Mouse (Mus musculus) G1E (cell line): ENCODE measurements at regions not wholly inside any gene's neighbourhood (a gene's known extent, or its start where the extent isn't known, plus 50 kb on each side); places are given as distances from the start of the nearest gene placed in this dataset.

Source experiments
- ATAC-seq: 2 replicates; pipeline ENCODE4 v1.8.0; 2016; ENCODE audit warnings: mild to moderate bottlenecking; ENCODE audit not compliant: insufficient number of reproducible peaks, poor library complexity, low FRiP score, severe bottlenecking; ENCODE audit errors: extremely low read depth
- DNase-seq: peaks from one replicate; pipeline ENCODE4 v3.0.0; 2012; ENCODE audit warnings: low spot score
- H3K27me3 ChIP-seq: 2 replicates; pipeline ENCODE4 v1.6.1; 2012; ENCODE audit warnings: mild to moderate bottlenecking, low read length, inconsistent platforms; ENCODE audit not compliant: insufficient read depth
- H3K36me3 ChIP-seq: replicated peaks from 2 replicates; pipeline ENCODE3; 2012; ENCODE audit warnings: mild to moderate bottlenecking, inconsistent platforms
- H3K4me1 ChIP-seq: 2 replicates; pipeline ENCODE4 v1.6.1; 2012; ENCODE audit warnings: low read depth, low read length, inconsistent platforms, mixed read lengths; ENCODE audit not compliant: insufficient read depth
- H3K4me3 ChIP-seq: 2 replicates; pipeline ENCODE4 v1.5.1; 2012; ENCODE audit warnings: low read depth, mild to moderate bottlenecking, inconsistent platforms, low read length, moderate library complexity, mixed read lengths
- H3K9me3 ChIP-seq: replicated peaks from 2 replicates; pipeline ENCODE4 v1.6.1; 2012; ENCODE audit warnings: inconsistent platforms
- CTCF ChIP-seq: IDR thresholded peaks from 2 replicates; pipeline ENCODE4 v1.5.1; 2012; ENCODE audit warnings: low read depth, low read length, inconsistent platforms, mixed read lengths
- GATA1 ChIP-seq: IDR thresholded peaks from 2 replicates; pipeline ENCODE4 v1.6.1; 2012; ENCODE audit warnings: borderline replicate concordance, low read length, inconsistent platforms, mixed read lengths
- GATA2 ChIP-seq: IDR thresholded peaks from 2 replicates; pipeline ENCODE4 v1.6.1; 2012; ENCODE audit warnings: low read depth, low read length, inconsistent platforms, borderline replicate concordance
- POLR2AphosphoS5 ChIP-seq: IDR thresholded peaks from 2 replicates; pipeline ENCODE4 v1.6.1; 2012; ENCODE audit warnings: low read depth, low read length, inconsistent platforms; ENCODE audit not compliant: insufficient replicate concordance
- TAL1 ChIP-seq: conservative IDR thresholded peaks from 2 replicates; pipeline ENCODE4 v1.6.1; 2012; ENCODE audit warnings: low read depth, low read length, inconsistent platforms, mixed read lengths

DNA sequence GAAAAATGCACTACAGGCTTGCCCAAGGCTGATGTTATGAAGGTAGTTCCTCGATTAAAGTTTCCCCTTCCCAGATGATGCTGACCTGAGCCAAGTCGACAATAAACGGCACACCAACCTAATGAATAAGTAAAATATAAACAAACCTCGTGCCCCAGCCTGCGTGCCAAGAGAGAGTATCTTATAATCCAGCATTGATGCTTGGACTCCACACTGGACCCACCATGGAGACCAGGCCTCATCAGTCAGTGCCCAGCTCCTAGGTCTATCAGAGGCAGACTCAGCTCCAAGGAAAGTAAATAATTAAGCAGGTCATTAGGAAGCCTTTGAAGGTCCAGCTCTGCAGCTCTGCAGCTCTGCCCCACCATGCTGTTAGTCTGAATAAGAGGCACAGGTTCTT, 187.3 kb upstream of the Prox1 start:
- no peak for TF ChIP-seq GATA2
- no peak for TF ChIP-seq GATA1
- TF ChIP-seq CTCF = no peak
- no peak for TF ChIP-seq TAL1
- no peak for TF ChIP-seq POLR2AphosphoS5
- no peak for ATAC-seq
- no peaks in the 10 kb centered on the region for H3K4me1 ChIP-seq
- H3K36me3 ChIP-seq = no peaks in the 10 kb centered on the region
- no peak for DNase-seq
- no peak overlapping the region for H3K4me3 ChIP-seq
- H3K27me3 ChIP-seq = no peaks in the 10 kb centered on the region
- H3K9me3 ChIP-seq = peaks cover 78% of the 10 kb centered on the region

DNA sequence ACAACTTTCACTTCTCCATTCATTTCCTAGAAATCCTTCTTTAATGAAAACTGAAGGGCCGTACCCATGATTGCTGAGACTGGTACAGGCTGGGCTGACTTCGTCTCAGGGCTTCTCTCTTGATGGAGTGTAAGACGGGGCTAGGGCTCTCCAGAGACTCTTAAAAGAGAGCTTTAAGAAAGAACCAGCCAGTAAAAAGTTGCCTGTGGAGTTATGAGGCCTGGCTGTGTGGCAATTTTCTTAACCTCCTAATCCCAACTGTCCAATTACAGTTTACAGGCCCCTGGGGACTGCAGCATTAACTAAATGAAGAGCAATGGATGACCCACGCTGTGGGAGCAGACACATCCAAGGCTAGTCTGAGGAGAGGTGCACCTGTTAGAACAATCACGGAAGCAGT, 177.1 kb upstream of the Prox1 start:
- no peaks in the 10 kb centered on the region for H3K4me1 ChIP-seq
- no peak for TF ChIP-seq GATA2
- no peak for TF ChIP-seq GATA1
- no peak for TF ChIP-seq POLR2AphosphoS5
- DNase-seq (no peak), ATAC-seq (no peak)
- H3K27me3 ChIP-seq = no peaks in the 10 kb centered on the region
- H3K4me3 ChIP-seq = no peak overlapping the region
- peaks cover 70% of the 10 kb centered on the region for H3K9me3 ChIP-seq
- H3K36me3 ChIP-seq = no peaks in the 10 kb centered on the region

DNA sequence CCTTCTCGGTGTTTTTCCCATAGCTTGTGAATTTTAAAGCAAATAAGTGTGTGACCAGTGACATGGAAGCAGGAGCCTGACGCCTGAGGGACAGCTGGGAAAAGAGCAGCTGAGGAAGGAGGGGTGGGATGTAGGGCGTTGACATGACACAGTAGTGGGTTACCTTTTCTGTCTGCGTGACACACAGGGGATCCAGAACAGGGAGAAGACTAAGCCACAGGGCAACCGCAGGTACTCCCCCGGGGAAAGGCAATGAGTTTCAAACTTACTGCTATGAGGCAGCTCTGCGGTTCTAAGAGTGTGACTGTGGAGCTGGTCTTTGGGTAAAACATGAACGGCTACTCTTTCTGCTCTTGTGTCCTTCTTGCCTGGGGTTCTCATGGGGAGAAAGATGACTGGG, 170.2 kb upstream of the Prox1 start:
- H3K4me3 ChIP-seq = no peak overlapping the region
- no peaks in the 10 kb centered on the region for H3K36me3 ChIP-seq
- H3K4me1 ChIP-seq = no peaks in the 10 kb centered on the region
- TF ChIP-seq POLR2AphosphoS5 = no peak
- no peak for TF ChIP-seq CTCF
- H3K9me3 ChIP-seq = peaks cover 74% of the 10 kb centered on the region
- ATAC-seq (no peak), DNase-seq (no peak)
- H3K27me3 ChIP-seq = no peaks in the 10 kb centered on the region

DNA sequence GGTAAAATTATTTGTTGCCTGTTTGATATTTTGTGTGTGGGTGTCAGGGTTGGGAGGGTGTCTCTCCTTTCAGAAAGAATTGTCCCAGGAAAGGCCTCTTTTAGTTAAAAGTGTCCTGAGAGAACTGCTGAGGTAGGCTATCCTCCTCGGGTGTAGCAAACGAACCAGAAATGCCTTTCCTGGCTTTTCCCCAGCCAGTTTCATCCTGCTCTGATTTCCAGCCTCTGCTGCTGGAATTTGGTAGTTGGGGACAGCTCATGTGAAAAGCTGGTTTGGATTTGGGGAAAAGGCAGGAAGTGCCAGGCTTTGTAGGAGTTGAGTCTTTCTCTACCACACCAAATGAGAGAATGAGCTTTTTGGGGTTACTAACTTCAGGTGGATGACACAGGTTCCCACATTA, 164.0 kb upstream of the Prox1 start:
- TF ChIP-seq GATA1 = no peak
- TF ChIP-seq CTCF = no peak
- TF ChIP-seq GATA2 = no peak
- TF ChIP-seq TAL1 = no peak
- TF ChIP-seq POLR2AphosphoS5 = no peak
- Histone ChIP-seq H3K4me1 (no peaks in the 10 kb centered on the region), H3K9me3 (peaks cover 58% of the 10 kb centered on the region), H3K4me3 (no peak overlapping the region), H3K36me3 (no peaks in the 10 kb centered on the region), H3K27me3 (no peaks in the 10 kb centered on the region)
- ATAC-seq (no peak), DNase-seq (no peak)

DNA sequence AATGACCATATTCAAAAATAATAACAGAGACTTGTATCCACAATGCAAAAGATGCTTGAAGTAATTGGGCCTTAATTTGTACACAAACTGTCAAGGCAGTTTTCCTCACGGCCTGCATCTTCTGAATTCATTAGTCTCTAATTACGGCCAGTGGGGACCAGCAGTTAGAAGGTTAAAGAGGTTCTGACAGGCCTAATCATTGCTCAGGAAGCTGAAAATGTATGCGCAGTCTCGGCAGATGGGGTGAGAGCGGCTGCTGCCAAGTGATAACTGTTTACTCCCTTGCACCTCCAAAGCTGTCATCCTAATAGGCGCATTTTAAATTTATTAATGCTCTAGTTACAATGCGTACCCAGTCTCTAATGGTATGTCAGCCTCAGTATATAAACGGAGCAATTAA, 163.5 kb upstream of the Prox1 start:
- Histone ChIP-seq H3K36me3 (no peaks in the 10 kb centered on the region), H3K9me3 (peaks cover 60% of the 10 kb centered on the region), H3K4me3 (no peak overlapping the region), H3K4me1 (no peaks in the 10 kb centered on the region), H3K27me3 (no peaks in the 10 kb centered on the region)
- no peak for ATAC-seq
- DNase-seq = no peak
- TF ChIP-seq POLR2AphosphoS5 = no peak

DNA sequence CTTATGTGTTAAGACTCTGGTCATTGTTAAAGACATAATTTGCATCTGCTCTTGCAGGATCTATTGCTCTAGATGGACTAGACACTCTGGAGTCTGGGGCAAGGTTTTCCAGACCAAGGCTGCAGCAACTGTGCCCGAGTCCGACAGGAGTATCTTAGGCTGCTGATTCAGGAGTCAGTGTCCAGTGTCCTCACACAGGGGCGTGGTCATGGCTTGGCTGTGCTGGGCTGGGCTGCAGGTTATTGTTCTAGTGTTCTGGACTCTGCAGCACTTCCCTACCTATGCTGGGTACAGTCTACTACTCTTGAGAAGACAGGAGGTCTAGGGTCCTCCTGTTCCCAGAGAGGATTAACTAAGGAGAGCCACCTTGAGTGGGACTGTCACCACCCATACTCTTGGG, 161.5 kb upstream of the Prox1 start:
- ATAC-seq (no peak), DNase-seq (no peak)
- H3K36me3 ChIP-seq = no peaks in the 10 kb centered on the region
- H3K4me1 ChIP-seq = no peaks in the 10 kb centered on the region
- H3K27me3 ChIP-seq = no peaks in the 10 kb centered on the region
- TF ChIP-seq POLR2AphosphoS5 (no peak), GATA2 (no peak), TAL1 (no peak), CTCF (no peak), GATA1 (no peak)
- H3K4me3 ChIP-seq = no peak overlapping the region
- peaks cover 67% of the 10 kb centered on the region for H3K9me3 ChIP-seq

DNA sequence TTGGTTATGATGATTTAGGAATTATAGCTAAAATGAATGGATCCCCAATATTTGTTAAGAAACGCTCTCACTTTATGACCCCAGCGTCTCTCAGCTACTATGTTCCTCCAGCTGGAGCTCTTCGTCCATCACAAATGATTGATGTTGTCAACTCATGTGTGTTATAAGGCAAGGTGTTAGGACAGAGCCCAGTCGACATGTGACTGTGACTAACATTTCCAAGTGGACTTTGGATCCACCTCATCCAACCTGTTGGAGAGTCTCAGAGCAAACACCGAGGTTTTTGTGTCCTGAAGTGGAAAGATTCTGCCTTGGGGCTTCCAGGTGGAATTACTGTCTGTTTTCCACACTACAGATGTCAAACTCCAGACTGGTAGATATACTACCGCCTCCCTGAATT, 154.0 kb upstream of the Prox1 start:
- DNase-seq = no peak
- TF ChIP-seq POLR2AphosphoS5 = no peak
- Histone ChIP-seq H3K4me1 (no peaks in the 10 kb centered on the region), H3K27me3 (no peaks in the 10 kb centered on the region), H3K4me3 (no peak overlapping the region), H3K9me3 (peaks cover 59% of the 10 kb centered on the region), H3K36me3 (no peaks in the 10 kb centered on the region)
- no peak for ATAC-seq
